Mouse (Mus musculus): Measurements from ENCODE around the gene Tfdp1.

The Tfdp1 gene

GRCm38 (mm10) chr8:13427351-13427750 is 88.8 kb downstream of the Tfdp1 start:
- DNase-seq: no peak
